Mouse (Mus musculus): ENCODE measurements around the gene Dhrs9. TPM values are rescaled to one million over a fixed set of nuclear protein-coding genes. Genes with fewer than 3 reads are reported as not detected.

The Dhrs9 gene
- 0.37 and 0.61 TPM in 2 replicates for polyA plus RNA-seq (2012; ENCODE audit: low replicate concordance)

GRCm38 (mm10) chr2:69380281-69380680 is at the start of gene Dhrs9:
Gene Dhrs9, plus strand, starts transcription at chr2:69380445.

DNA sequence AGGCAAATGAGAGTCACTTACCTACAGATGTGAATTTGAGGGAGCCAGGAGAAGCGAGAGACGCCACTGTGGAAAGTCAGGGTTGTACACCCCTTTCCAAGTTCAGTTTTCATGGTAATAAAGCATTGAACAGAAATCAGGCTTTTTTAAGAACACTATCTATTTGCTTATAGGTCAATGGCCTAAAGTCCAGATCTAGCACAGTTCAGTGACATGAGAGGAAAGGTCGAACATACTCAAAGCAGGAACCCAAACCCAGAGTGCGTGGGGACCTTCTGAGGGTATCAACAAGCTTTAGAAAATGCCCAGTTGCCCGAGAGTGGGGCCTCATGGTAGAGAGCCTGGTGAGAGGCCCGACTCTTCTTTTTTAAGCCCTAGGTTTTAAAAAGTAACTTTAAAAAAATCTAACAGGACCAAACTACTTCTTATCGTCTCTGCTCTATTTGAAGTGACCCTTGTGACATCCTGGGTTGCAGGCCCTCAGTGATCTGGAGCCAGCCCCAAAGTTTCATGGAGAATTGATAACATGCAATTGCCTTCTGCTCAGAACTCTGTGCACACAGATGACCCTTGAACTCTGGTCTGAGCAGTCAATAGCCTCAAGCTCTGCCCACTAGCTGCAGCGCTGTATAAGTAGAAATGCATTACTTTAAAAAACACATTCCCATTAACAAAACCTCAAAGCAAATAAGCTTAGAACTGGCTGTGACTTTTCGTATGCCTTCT is 37.6 kb upstream of the Dhrs9 start, which contains the start of gene Abcb11:
Abcb11 (minus strand) TSS at position 121 of the 726 bp plus-strand sequence.

Other genes with a start within 250 kb of the Dhrs9 start
- 0.10 TPM in 1 of 2 replicates, not detected in the other for gene Nostrin, start 244.6 kb upstream of the Dhrs9 start, polyA plus RNA-seq (2012; ENCODE audit: low replicate concordance)
- 1.4 and 5.7 TPM in 2 replicates for gene Spc25, start 174.3 kb upstream of the Dhrs9 start, polyA plus RNA-seq (2012; ENCODE audit: low replicate concordance)
- not detected in 2 replicates for gene G6pc2, start 169.4 kb upstream of the Dhrs9 start, polyA plus RNA-seq (2012; ENCODE audit: low replicate concordance)
- gene Abcb11, start 37.8 kb upstream of the Dhrs9 start, polyA plus RNA-seq (2012; ENCODE audit: low replicate concordance): not detected in 2 replicates
- gene Lrp2, start 205.6 kb downstream of the Dhrs9 start, polyA plus RNA-seq (2012; ENCODE audit: low replicate concordance): 0.01 TPM in 1 of 2 replicates, not detected in the other

All from hematopoietic multipotent progenitor cell, adult 10-12 weeks (in vitro differentiated cells).